ENCODE assay signal across 9 mouse cellular contexts in genomic region chr13:103120669-103121131, GRCm38 (mm10).
A peak's percentile ranks its signal among the peaks of the same experiment; 100 is the strongest.
DNase-seq lines count a peak whose midpoint lies in the region; ATAC-seq and TF ChIP-seq lines count a peak whose summit lies in the region.
"Had no signal": no experiment of that assay in that cellular context is flagged by ENCODE, and none has a peak within 500 bp of the region (broad histone marks: within the 10 kb centered on the region; RNA-seq: fewer than 3 reads in every experiment).

No protein-coding gene starts in this region.

- TF ChIP-seq CTCF in C2C12 (IDR thresholded peaks at IDR 0.05; ENCODE audit: control insufficient read depth, insufficient read depth, insufficient read length) = peak; percentile 7
- TF ChIP-seq CTCF in embryonic fibroblast, embryonic 13.5 days (IDR thresholded peaks at IDR 0.05; ENCODE audit: borderline replicate concordance, insufficient read depth, low read length) = peak; percentile 69; the same call in 1 of the 2 replicates

- no peaks in the 10 kb centered on the region for H3K4me1 ChIP-seq in embryonic fibroblast, embryonic 13.5 days (ENCODE audit: control insufficient read depth, insufficient read depth, low read length)
- H3K4me1 ChIP-seq in intestine, embryonic 16.5 days (ENCODE audit: control insufficient read depth, insufficient read depth, low read length) = 0 out of 2 replicates have a peak, but pooled peaks cover 3% of the 10 kb centered on the region
- peaks cover 21% of the 10 kb centered on the region for H3K4me1 ChIP-seq in midbrain, embryonic 10.5 days

- 19% methylated on average over 7 of the region's 7 CpGs for WGBS in intestine, embryonic 16.5 days
- WGBS in midbrain, embryonic 10.5 days = 5% methylated on average over 7 of the region's 7 CpGs

- H3K4me3 ChIP-seq in C2C12 (ENCODE audit: insufficient read depth, poor library complexity, severe bottlenecking) = no peak overlapping the region
- no peak overlapping the region for H3K4me3 ChIP-seq in embryonic fibroblast, embryonic 13.5 days (ENCODE audit: insufficient read depth, low read length)
- no peak overlapping the region for H3K4me3 ChIP-seq in intestine, embryonic 16.5 days (ENCODE audit: low read length)
- H3K4me3 ChIP-seq in midbrain, embryonic 10.5 days = peak overlapping the region; percentile 34

- TF ChIP-seq POLR2A in embryonic fibroblast, embryonic 13.5 days (IDR thresholded peaks at IDR 0.05; ENCODE audit: low read depth, low read length) = no peak

- H3ac ChIP-seq in C2C12 (ENCODE audit: control insufficient read depth, insufficient read length, low read depth) = no peak overlapping the region

- no peaks in the 10 kb centered on the region for H3K27me3 ChIP-seq in C2C12 (ENCODE audit: control insufficient read depth, insufficient read depth, insufficient read length)
- no peaks in the 10 kb centered on the region for H3K27me3 ChIP-seq in intestine, embryonic 16.5 days (replicated peaks; ENCODE audit: control insufficient read depth, insufficient read depth, low read length)
- no peaks in the 10 kb centered on the region for H3K27me3 ChIP-seq in midbrain, embryonic 10.5 days (ENCODE audit: low read depth, poor library complexity, severe bottlenecking)

- no peak overlapping the region for H3K27ac ChIP-seq in embryonic fibroblast, embryonic 13.5 days (ENCODE audit: insufficient read depth, low read length)
- no peak overlapping the region for H3K27ac ChIP-seq in intestine, embryonic 16.5 days (ENCODE audit: low read length)
- peak overlapping the region; percentile 81 for H3K27ac ChIP-seq in midbrain, embryonic 10.5 days (replicated peaks)
- H3K27ac ChIP-seq: macrophage had no signal

- peak overlapping the region; percentile 35; the same call in 1 of the 2 replicates for H3K4me2 ChIP-seq in intestine, embryonic 16.5 days (ENCODE audit: low read depth, low read length)

- no peaks in the 10 kb centered on the region for H3K36me3 ChIP-seq in C2C12 (ENCODE audit: control insufficient read depth, insufficient read depth)
- no peaks in the 10 kb centered on the region for H3K36me3 ChIP-seq in intestine, embryonic 16.5 days (ENCODE audit: control insufficient read depth, insufficient read depth, low read length)
- no peaks in the 10 kb centered on the region for H3K36me3 ChIP-seq in midbrain, embryonic 10.5 days

- H3K9ac ChIP-seq in intestine, embryonic 16.5 days (ENCODE audit: low read depth, low read length) = no peak overlapping the region

- peak; percentile 60; the same call in 1 of the 2 replicates for ATAC-seq in intestine, embryonic 16.5 days

- H3K9me3 ChIP-seq in intestine, embryonic 16.5 days (ENCODE audit: control insufficient read depth, low read length) = no peaks in the 10 kb centered on the region
- H3K9me3 ChIP-seq in midbrain, embryonic 10.5 days (replicated peaks) = no peaks in the 10 kb centered on the region

- no peaks in the 10 kb centered on the region for H3K79me3 ChIP-seq in C2C12 (ENCODE audit: low read depth)

- DNase-seq in adrenal gland, postnatal 10 days = peak; percentile 21
- no peak for DNase-seq in adrenal gland, adult 8-10 months
- peak; percentile 58 for DNase-seq in midbrain, embryonic 10.5 days (ENCODE audit: low spot score)
- peak; percentile 20 for DNase-seq in yolk sac, embryonic 10.5 days (ENCODE audit: low spot score)
- DNase-seq in thymus, postnatal 14 days = no peak

- H3K79me2 ChIP-seq in C2C12 (ENCODE audit: control insufficient read depth, insufficient read depth) = no peaks in the 10 kb centered on the region

TF ChIP-seq in C2C12, 6 proteins besides CTCF, POLR2A, EP300 and RAD21:
- TF ChIP-seq MYOG (IDR thresholded peaks at IDR 0.05; ENCODE audit: control insufficient read depth, extremely low read depth, insufficient read length) = no peak
- TF ChIP-seq MYOD1 (IDR thresholded peaks at IDR 0.05; ENCODE audit: control insufficient read depth, insufficient read length, low read depth) = no peak
- no peak for TF ChIP-seq USF1 (IDR thresholded peaks at IDR 0.05; ENCODE audit: low read depth)

Comparison
In these comparisons a context has a peak if more than half of its experiments do, and no peak if none do; other contexts are left out.
1. DNase-seq: peak in adrenal gland, postnatal 10 days (single experiment), midbrain, embryonic 10.5 days (single experiment) and yolk sac, embryonic 10.5 days (single experiment); none in adrenal gland, adult 8-10 months (single experiment) and thymus, postnatal 14 days (single experiment).